Mouse (Mus musculus): Measurements from ENCODE around the gene Fam227b. TPM values are rescaled to one million over a fixed set of nuclear protein-coding genes. Genes with fewer than 3 reads are reported as not detected.

The Fam227b gene
- polyA plus RNA-seq, 1 experiment from 2014 or later, result not detected

- WGBS, result 81% methylated on average over 5 of the region's 5 CpGs
- Histone ChIP-seq H3K9ac (replicated peaks) (no peak overlapping the region), H3K27me3 (no peaks in the 10 kb centered on the region), H3K36me3 (no peaks in the 10 kb centered on the region), H3K4me1 (peaks cover 4% of the 10 kb centered on the region; the same call in 1 of the 2 replicates), H3K4me2 (replicated peaks) (no peak overlapping the region), H3K9me3 (no peaks in the 10 kb centered on the region), H3K4me3 (no peak overlapping the region), H3K27ac (replicated peaks) (no peak overlapping the region)
- no peak for ATAC-seq (ENCODE audit: low FRiP score, low read depth)
Observed at GRCm38 (mm10) chr2:126053657-126054056, 98.1 kb downstream of the Fam227b start.

DNA sequence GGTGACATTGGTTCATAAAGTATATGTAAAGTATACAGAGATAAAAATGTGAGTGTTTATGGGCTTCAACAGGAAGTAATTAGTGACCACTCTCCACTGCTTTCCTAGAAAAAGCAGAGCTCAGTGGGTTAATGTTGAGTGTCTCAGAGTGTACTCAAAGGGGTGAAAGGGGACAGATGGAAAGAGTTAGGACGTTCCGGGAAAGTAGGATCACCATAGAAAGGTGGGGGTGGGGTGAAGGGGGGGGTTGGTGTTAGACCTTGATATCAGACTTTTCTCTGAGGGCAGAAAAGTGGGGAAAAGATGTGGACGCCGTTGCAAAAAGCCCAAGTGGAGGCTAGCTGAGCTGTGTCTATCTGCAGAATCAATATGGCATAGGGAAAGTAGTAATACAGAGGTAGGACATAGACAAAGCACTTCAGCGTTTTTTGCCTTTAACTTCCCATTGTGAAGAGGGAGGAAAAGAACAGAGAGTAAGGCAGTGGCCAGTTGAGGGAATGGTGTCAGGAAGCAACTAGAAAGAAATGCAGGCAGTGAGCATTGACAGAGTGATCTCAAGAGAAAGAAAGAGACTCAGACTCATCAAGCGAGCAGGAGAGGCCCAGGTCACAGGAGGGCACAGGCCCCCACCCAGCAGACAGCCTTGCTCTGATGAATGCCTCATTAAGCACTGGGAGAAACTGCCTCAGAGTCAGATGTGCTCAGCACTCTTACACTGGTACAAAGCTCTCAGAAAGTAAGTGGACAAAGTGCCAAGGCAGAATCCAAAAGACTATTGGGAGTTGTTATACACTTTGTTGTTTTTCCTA is 98.9 kb downstream of the Fam227b start:
- Histone ChIP-seq H3K27me3 (no peaks in the 10 kb centered on the region), H3K9ac (replicated peaks) (no peak overlapping the region), H3K4me3 (no peak overlapping the region), H3K4me2 (replicated peaks) (no peak overlapping the region), H3K27ac (replicated peaks) (no peak overlapping the region), H3K36me3 (no peaks in the 10 kb centered on the region), H3K4me1 (peaks cover 4% of the 10 kb centered on the region; the same call in 1 of the 2 replicates), H3K9me3 (no peaks in the 10 kb centered on the region)
- no peak for ATAC-seq (ENCODE audit: low FRiP score, low read depth)
- 50% methylated on average over 6 of the region's 6 CpGs for WGBS

DNA sequence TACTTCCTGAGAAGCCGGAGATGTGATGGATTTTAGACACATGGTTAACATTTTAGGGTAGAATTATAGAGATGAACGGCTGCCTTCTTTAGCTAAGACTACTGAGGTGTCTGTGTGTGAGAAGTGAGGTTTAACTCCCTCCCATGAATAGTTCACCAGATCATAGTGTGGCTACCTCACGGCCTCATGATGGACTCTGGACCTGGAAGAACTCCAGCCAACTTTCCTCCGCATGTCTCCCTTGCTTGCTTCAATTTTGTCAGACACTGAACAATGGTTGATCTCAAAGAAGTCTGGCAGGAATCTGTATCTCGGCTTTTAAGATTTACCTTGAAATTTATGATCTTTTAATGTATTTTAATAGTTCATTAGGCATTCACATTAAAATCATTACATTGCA is 106.2 kb downstream of the Fam227b start:
- H3K4me1 ChIP-seq, result peaks cover 9% of the 10 kb centered on the region; the same call in 1 of the 2 replicates
- WGBS, result 94% methylated on average over 5 of the region's 5 CpGs
- H3K4me3 ChIP-seq, result no peak overlapping the region
- H3K4me2 ChIP-seq (replicated peaks), result no peak overlapping the region
- no peaks in the 10 kb centered on the region for H3K9me3 ChIP-seq
- H3K27ac ChIP-seq (replicated peaks), result no peak overlapping the region
- H3K36me3 ChIP-seq, result no peaks in the 10 kb centered on the region
- ATAC-seq (ENCODE audit: low FRiP score, low read depth), result no peak
- no peak overlapping the region for H3K9ac ChIP-seq (replicated peaks)
- H3K27me3 ChIP-seq, result no peaks in the 10 kb centered on the region

DNA sequence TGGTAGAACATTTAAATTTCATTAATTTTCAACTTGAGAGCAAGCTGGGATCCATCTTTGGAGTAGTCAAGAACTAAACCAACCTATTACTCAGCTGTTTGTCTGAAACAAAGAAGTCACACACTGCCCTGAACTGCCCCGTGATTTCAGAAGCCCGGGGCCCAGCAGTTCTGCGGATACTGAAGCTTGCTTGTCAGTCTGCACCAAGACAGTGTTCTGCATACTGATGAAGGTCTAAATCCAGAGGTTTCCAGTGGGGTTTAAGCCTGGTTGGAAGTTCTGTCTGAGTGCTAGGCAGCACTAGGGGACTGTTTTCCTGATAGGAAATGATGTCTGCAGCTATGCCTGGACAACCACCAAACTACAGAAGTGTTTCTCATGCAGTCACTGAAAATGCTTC is 109.1 kb downstream of the Fam227b start:
- no peaks in the 10 kb centered on the region for H3K9me3 ChIP-seq

DNA sequence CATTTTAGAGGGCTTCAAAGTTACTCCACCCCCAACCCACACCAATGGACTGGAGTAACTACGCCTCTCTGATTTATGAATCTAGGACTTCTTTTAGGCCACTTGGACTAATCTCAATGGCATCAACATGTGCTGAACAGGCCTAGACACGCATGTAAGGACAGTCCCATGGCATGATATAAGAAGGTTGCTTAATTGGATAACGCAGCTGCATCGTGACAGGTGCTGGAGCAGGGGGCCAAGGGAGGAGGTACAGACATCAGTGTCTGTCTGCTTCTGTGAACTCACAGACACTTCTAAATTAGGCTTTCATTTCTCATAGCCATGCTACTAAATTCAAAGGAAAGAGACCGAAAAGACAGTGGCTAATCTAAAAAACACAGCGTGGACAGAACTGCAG is 110.6 kb downstream of the Fam227b start:
- peaks cover 9% of the 10 kb centered on the region; the same call in 1 of the 2 replicates for H3K4me1 ChIP-seq
- no peak overlapping the region for H3K4me3 ChIP-seq
- WGBS, result 89% methylated on average over 6 of the region's 6 CpGs
- no peak overlapping the region for H3K4me2 ChIP-seq (replicated peaks)
- no peaks in the 10 kb centered on the region for H3K27me3 ChIP-seq
- no peaks in the 10 kb centered on the region for H3K9me3 ChIP-seq
- H3K9ac ChIP-seq (replicated peaks), result no peak overlapping the region
- no peaks in the 10 kb centered on the region for H3K36me3 ChIP-seq
- no peak for ATAC-seq (ENCODE audit: low FRiP score, low read depth)
- H3K27ac ChIP-seq (replicated peaks), result no peak overlapping the region

More for the DNA sequence above, 109.1 kb downstream of the Fam227b start:
- WGBS, result 40% methylated on average over 3 of the region's 3 CpGs
- H3K27me3 ChIP-seq, result no peaks in the 10 kb centered on the region
- H3K36me3 ChIP-seq, result no peaks in the 10 kb centered on the region
- no peak overlapping the region for H3K4me3 ChIP-seq
- ATAC-seq (ENCODE audit: low FRiP score, low read depth), result peak; percentile 44; the same call in 1 of the 2 replicates
- H3K9ac ChIP-seq (replicated peaks), result no peak overlapping the region
- no peak overlapping the region for H3K4me2 ChIP-seq (replicated peaks)
- H3K4me1 ChIP-seq, result peaks cover 9% of the 10 kb centered on the region; the same call in 1 of the 2 replicates
- no peak overlapping the region for H3K27ac ChIP-seq (replicated peaks)

- H3K4me2 ChIP-seq (replicated peaks), result no peak overlapping the region
- H3K36me3 ChIP-seq, result no peaks in the 10 kb centered on the region
- no peaks in the 10 kb centered on the region for H3K9me3 ChIP-seq
- no peaks in the 10 kb centered on the region for H3K27me3 ChIP-seq
- peaks cover 9% of the 10 kb centered on the region; the same call in 1 of the 2 replicates for H3K4me1 ChIP-seq
- no peak overlapping the region for H3K9ac ChIP-seq (replicated peaks)
- no peak overlapping the region for H3K27ac ChIP-seq (replicated peaks)
- H3K4me3 ChIP-seq, result no peak overlapping the region
- WGBS, result 94% methylated on average over 2 of the region's 2 CpGs
- no peak for ATAC-seq (ENCODE audit: low FRiP score, low read depth)
Observed at GRCm38 (mm10) chr2:126040651-126041050, 111.2 kb downstream of the Fam227b start.

DNA sequence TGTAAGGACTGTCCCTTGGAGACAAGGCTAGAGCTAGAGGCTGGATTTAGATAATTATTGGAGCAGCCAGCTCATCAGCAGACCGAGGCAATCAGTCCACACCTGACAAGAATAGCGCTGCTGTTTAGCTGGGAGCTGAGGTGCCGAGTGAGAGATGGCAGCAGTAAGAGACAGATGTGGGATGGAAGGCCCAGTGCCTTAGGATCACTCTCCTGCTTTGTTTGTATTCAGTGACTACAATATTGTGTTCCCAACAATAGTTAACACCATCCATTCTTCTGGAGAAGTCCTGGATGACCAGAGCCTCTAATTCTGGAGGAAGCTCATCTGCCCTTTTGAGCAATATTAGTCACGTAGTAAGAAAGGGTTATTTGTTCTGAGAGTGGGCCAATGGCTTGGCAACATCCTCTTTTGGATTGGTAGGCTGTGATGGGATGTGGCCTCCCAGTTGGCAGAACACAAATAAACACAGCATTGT is 112.4 kb downstream of the Fam227b start:
- no peak overlapping the region for H3K27ac ChIP-seq (replicated peaks)
- ATAC-seq (ENCODE audit: low FRiP score, low read depth), result no peak
- no peak overlapping the region for H3K4me2 ChIP-seq (replicated peaks)
- no peaks in the 10 kb centered on the region for H3K36me3 ChIP-seq
- H3K4me3 ChIP-seq, result no peak overlapping the region
- 82% methylated on average over 4 of the region's 4 CpGs for WGBS
- H3K9me3 ChIP-seq, result no peaks in the 10 kb centered on the region
- H3K27me3 ChIP-seq, result no peaks in the 10 kb centered on the region
- peaks cover 11% of the 10 kb centered on the region; the same call in 1 of the 2 replicates for H3K4me1 ChIP-seq
- H3K9ac ChIP-seq (replicated peaks), result no peak overlapping the region

- WGBS, result 77% methylated on average over 7 of the region's 7 CpGs
- no peak overlapping the region for H3K27ac ChIP-seq (replicated peaks)
Observed at GRCm38 (mm10) chr2:126038221-126039000, 113.4 kb downstream of the Fam227b start.

DNA sequence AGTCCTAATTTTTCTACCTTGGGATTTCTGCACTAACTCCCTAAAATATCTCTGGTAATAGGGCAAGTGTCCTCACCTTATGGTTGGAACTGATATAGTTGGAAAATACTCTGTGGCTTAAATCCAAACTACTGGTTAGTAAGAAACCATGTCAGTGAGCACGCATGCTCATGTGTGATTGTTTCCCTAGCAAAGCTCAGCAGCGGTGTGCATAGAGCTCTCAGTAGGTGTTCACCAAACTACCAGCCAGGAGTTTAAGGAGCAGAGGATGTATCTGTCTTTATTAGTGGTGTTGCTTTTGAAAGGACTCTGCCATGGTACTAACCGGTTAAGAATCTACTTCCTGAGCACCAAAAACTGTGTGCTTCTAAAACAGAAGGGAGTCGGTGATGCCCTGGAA is 115.7 kb downstream of the Fam227b start:
- Histone ChIP-seq H3K9ac (replicated peaks) (no peak overlapping the region), H3K27me3 (no peaks in the 10 kb centered on the region), H3K27ac (replicated peaks) (no peak overlapping the region), H3K4me1 (0 out of 2 replicates have a peak, but pooled peaks cover 3% of the 10 kb centered on the region), H3K4me2 (replicated peaks) (no peak overlapping the region), H3K4me3 (no peak overlapping the region), H3K36me3 (no peaks in the 10 kb centered on the region), H3K9me3 (no peaks in the 10 kb centered on the region)
- 88% methylated on average over 4 of the region's 4 CpGs for WGBS
- ATAC-seq (ENCODE audit: low FRiP score, low read depth), result no peak

More at GRCm38 (mm10) chr2:126038221-126039000, 113.4 kb downstream of the Fam227b start:
- H3K4me3 ChIP-seq, result no peak overlapping the region
- no peak for ATAC-seq (ENCODE audit: low FRiP score, low read depth)
- H3K9ac ChIP-seq (replicated peaks), result no peak overlapping the region
- H3K4me2 ChIP-seq (replicated peaks), result no peak overlapping the region
- no peaks in the 10 kb centered on the region for H3K9me3 ChIP-seq
- H3K36me3 ChIP-seq, result no peaks in the 10 kb centered on the region
- H3K4me1 ChIP-seq, result peaks cover 10% of the 10 kb centered on the region; the same call in 1 of the 2 replicates
- no peaks in the 10 kb centered on the region for H3K27me3 ChIP-seq

DNA sequence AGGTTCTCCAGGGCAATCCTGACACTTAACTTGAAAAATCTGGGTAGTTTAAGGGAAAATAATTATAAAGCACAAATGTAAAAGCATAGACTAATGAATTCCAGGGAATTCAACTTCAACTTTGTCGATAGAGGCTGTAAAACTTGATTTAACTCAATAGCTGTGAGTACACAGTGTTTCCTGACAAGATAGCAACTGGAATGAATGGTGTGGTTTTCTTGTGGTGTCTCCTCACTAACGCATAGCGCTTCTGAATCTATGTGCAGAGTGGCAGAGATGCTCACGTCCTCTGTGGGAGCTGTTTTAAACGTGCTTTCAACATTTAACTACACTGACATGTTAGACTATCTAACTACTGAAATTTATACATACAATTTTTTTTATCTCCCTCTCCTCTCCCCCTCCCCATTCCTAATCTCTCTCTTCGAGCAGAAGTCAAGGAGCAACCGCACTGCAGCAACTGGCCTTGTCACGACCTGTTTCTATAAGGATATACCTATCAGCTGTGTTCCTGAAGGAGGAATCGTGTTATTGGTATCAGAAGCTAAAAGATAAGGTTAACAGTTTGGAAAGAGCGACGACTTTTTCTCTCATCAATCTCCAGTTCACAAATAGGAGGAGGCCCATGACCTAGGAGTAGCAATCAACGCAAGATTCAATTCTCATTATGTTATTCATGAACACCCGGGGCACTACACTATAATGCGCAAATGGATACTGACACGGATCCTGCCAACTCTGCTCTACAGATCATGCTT is 116.6 kb downstream of the Fam227b start:
- Histone ChIP-seq H3K9me3 (no peaks in the 10 kb centered on the region), H3K4me1 (0 out of 2 replicates have a peak, but pooled peaks cover 3% of the 10 kb centered on the region), H3K27ac (replicated peaks) (no peak overlapping the region), H3K4me2 (replicated peaks) (no peak overlapping the region), H3K27me3 (no peaks in the 10 kb centered on the region), H3K4me3 (no peak overlapping the region), H3K36me3 (no peaks in the 10 kb centered on the region), H3K9ac (replicated peaks) (no peak overlapping the region)
- ATAC-seq (ENCODE audit: low FRiP score, low read depth), result no peak
- 89% methylated on average over 15 of the region's 15 CpGs for WGBS

DNA sequence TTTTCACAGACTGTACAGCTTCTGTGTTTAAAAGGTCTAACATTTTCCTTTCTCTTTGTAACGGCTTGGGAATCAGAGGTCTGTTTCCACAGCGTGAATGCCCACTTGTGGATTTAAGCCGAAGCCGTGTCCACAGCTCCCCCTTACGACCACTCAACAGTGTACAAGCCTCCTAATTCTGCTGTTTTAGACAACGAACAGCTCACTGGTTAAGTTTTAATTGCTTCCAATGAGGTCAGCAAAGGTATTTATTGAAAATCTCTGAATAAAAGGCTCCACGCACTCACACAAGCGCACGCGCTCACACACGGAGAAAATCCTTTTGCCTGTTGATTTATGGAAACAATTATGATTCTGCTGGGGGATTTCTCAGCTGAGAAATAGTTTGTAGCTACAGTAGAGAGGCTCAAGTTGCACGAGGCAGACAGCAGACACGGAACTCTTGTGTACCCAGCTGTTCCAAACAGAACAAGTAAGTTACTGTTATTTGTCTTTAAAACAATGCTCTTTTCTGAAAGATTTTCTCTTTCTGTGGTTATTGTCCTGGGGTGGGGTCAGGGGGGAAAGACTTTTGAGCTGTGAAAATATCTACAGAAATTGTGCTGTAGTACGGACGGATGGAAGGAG is 117.3 kb downstream of the Fam227b start, which contains the start of gene Fgf7:
Gene Fgf7, plus strand, starts transcription at position 280 of the 627 bp plus-strand sequence.
- Histone ChIP-seq H3K4me1 (0 out of 2 replicates have a peak, but pooled peaks cover 3% of the 10 kb centered on the region), H3K27me3 (no peaks in the 10 kb centered on the region), H3K27ac (replicated peaks) (no peak within 1 kb of the TSS), H3K9me3 (no peaks in the 10 kb centered on the region), H3K36me3 (no peaks in the 10 kb centered on the region), H3K4me2 (replicated peaks) (no peak within 1 kb of the TSS), H3K9ac (replicated peaks) (no peak within 1 kb of the TSS), H3K4me3 (no peak within 1 kb of the TSS)
- ATAC-seq (ENCODE audit: low FRiP score, low read depth), result no peak
- 59% methylated on average over 15 of the region's 15 CpGs for WGBS

Measured in midbrain, embryonic 12.5 days (tissue).